Mouse (Mus musculus) C2C12 (cell line): ENCODE measurements around the gene Rims4. TPM values are rescaled to one million over a fixed set of nuclear protein-coding genes. Genes with fewer than 3 reads are reported as not detected.

Experiments
- H3K27me3 ChIP-seq: one replicate; pipeline ENCODE4 v1.6.1; 2011; ENCODE audit not compliant: control insufficient read depth, insufficient read depth, insufficient read length
- H3K36me3 ChIP-seq: one replicate; pipeline ENCODE4 v1.6.1; 2011; ENCODE audit not compliant: control insufficient read depth, insufficient read depth
- H3K4me3 ChIP-seq: one replicate; pipeline ENCODE4 v1.5.1; 2011; ENCODE audit warnings: mild to moderate bottlenecking, control low read depth; ENCODE audit not compliant: poor library complexity, insufficient read depth, severe bottlenecking
- H3K79me2 ChIP-seq: one replicate; pipeline ENCODE4 v1.6.1; 2011; ENCODE audit not compliant: control insufficient read depth, insufficient read depth
- H3K79me3 ChIP-seq: one replicate; pipeline ENCODE4 v1.6.1; 2011; ENCODE audit warnings: low read depth, control low read depth
- H3ac ChIP-seq: one replicate; pipeline ENCODE3; 2011; ENCODE audit warnings: low read depth; ENCODE audit not compliant: control insufficient read depth, insufficient read length
- CEBPB ChIP-seq: IDR thresholded peaks from one replicate; pipeline ENCODE4 v1.6.1; 2011; ENCODE audit warnings: low read depth, mild to moderate bottlenecking, control low read depth, moderate library complexity
- CTCF ChIP-seq: IDR thresholded peaks from one replicate; pipeline ENCODE4 v1.5.1; 2011; ENCODE audit not compliant: control insufficient read depth, insufficient read depth, insufficient read length
- FOSL1 ChIP-seq: IDR thresholded peaks from one replicate; pipeline ENCODE4 v1.8.0; 2011; ENCODE audit warnings: mild to moderate bottlenecking, low read length; ENCODE audit not compliant: poor library complexity, insufficient read depth, severe bottlenecking
- MAX ChIP-seq: IDR thresholded peaks from one replicate; pipeline ENCODE4 v1.6.1; 2011; ENCODE audit warnings: mild to moderate bottlenecking, control low read depth
- MYOD1 ChIP-seq: IDR thresholded peaks from one replicate; pipeline ENCODE4 v1.6.1; 2011; ENCODE audit warnings: low read depth; ENCODE audit not compliant: control insufficient read depth, insufficient read length
- MYOG ChIP-seq: IDR thresholded peaks from one replicate; pipeline ENCODE4 v1.6.1; 2011; ENCODE audit not compliant: control insufficient read depth, insufficient read length; ENCODE audit errors: extremely low read depth
- USF1 ChIP-seq: IDR thresholded peaks from one replicate; pipeline ENCODE4 v1.6.1; 2011; ENCODE audit warnings: low read depth, mild to moderate bottlenecking, control low read depth, moderate library complexity
- polyA plus RNA-seq: library from polyadenylated mRNA; unstranded; fragments of >200 nt; fragmentation: generic; extraction: Trizol; gene quantifications from one replicate; pipeline ENCODE4 v1.2.1, GENCODE M21; 2012; ENCODE audit warnings: missing spikeins

Rims4 gene
- polyA plus RNA-seq, 1 experiment: not detected

DNA sequence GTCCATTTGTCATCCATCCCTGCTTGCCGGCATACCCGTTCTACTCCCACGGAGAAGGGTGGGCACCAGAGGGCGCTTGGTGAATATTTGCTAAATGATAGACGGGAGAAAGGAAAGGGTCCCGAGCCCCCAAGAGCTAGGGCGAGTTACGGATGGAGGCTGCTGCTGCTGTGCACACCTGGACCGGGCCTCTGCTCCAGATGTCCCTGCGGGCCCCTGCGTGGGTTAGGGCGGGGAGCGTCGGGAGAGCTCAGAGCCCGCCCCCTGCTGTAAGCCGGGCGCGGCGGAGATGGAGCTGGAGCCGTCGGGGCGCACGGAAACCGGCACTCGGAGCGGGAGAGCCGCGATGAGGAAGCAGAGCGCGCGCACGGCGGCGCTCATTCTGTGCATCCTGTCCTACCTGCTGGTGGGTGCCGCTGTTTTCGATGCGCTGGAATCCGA is 65.0 kb downstream of the Rims4 start, which contains the start of gene Kcnk15:
Kcnk15 (plus strand) TSS at position 191 of the 441 bp plus-strand sequence.
- Histone ChIP-seq H3K27me3 (peaks cover 72% of the 10 kb centered on the region), H3K4me3 (no peak within 1 kb of the TSS), H3K36me3 (no peaks in the 10 kb centered on the region), H3ac (no peak within 1 kb of the TSS), H3K79me3 (no peaks in the 10 kb centered on the region), H3K79me2 (no peaks in the 10 kb centered on the region)
- TF ChIP-seq CEBPB (no peak), MAX (no peak), MYOG (no peak), MYOD1 (no peak), USF1 (no peak), FOSL1 (no peak), CTCF (no peak)

DNA sequence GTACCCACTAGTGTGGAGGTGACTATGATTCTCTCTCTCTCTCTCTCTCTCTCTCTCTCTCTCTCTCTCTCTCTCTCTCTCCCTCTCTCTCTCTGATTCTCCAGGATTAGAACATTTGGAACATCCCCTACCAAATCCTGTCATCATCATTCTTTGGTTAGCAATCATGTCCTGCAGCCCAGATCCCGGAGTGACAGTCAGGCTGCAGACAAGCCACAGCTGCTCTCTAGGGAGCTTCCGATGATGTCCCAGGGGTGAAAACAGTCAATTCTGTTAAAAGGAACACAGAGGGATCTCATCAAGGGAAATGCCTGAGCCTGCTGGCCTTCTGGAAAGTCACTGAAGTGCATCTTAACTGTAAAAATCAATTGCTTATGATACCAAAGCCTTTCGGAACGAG is 76.4 kb downstream of the Rims4 start:
- Histone ChIP-seq H3K27me3 (peaks cover 23% of the 10 kb centered on the region), H3K79me3 (no peaks in the 10 kb centered on the region), H3K79me2 (no peaks in the 10 kb centered on the region), H3K36me3 (no peaks in the 10 kb centered on the region), H3ac (no peak overlapping the region), H3K4me3 (no peak overlapping the region)
- TF ChIP-seq CEBPB: no peak
- TF ChIP-seq MAX: no peak
- no peak for TF ChIP-seq FOSL1
- no peak for TF ChIP-seq CTCF
- TF ChIP-seq USF1: no peak
- no peak for TF ChIP-seq MYOG
- no peak for TF ChIP-seq MYOD1

GRCm38 (mm10) chr2:163839519-163839918 is 79.0 kb downstream of the Rims4 start:
- TF ChIP-seq MYOG: no peak
- no peak for TF ChIP-seq FOSL1
- no peak for TF ChIP-seq CEBPB
- TF ChIP-seq CTCF: no peak
- TF ChIP-seq MAX: no peak
- TF ChIP-seq MYOD1: no peak
- no peak for TF ChIP-seq USF1
- Histone ChIP-seq H3K4me3 (no peak overlapping the region), H3K79me2 (no peaks in the 10 kb centered on the region)

GRCm38 (mm10) chr2:163838043-163838442 is 80.4 kb downstream of the Rims4 start:
- H3K79me2 ChIP-seq: no peaks in the 10 kb centered on the region
- H3K27me3 ChIP-seq: peaks cover 23% of the 10 kb centered on the region
- H3K36me3 ChIP-seq: no peaks in the 10 kb centered on the region
- no peak for TF ChIP-seq CEBPB
- TF ChIP-seq MYOD1: no peak
- peak; percentile 95 for TF ChIP-seq CTCF
- no peak for TF ChIP-seq USF1
- no peak overlapping the region for H3ac ChIP-seq
- H3K4me3 ChIP-seq: no peak overlapping the region
- H3K79me3 ChIP-seq: no peaks in the 10 kb centered on the region

More at GRCm38 (mm10) chr2:163839519-163839918, 79.0 kb downstream of the Rims4 start:
- H3K79me3 ChIP-seq: no peaks in the 10 kb centered on the region
- no peak overlapping the region for H3ac ChIP-seq
- no peaks in the 10 kb centered on the region for H3K36me3 ChIP-seq
- peaks cover 23% of the 10 kb centered on the region for H3K27me3 ChIP-seq

- Histone ChIP-seq H3K27me3 (no peaks in the 10 kb centered on the region), H3K4me3 (no peak overlapping the region), H3ac (no peak overlapping the region), H3K79me2 (no peaks in the 10 kb centered on the region), H3K36me3 (no peaks in the 10 kb centered on the region), H3K79me3 (no peaks in the 10 kb centered on the region)
- TF ChIP-seq USF1: no peak
- TF ChIP-seq MYOG: no peak
- peak; percentile 56 for TF ChIP-seq MYOD1
Observed at GRCm38 (mm10) chr2:163831163-163831562, 87.3 kb downstream of the Rims4 start.

- Histone ChIP-seq H3K4me3 (no peak overlapping the region), H3K79me2 (no peaks in the 10 kb centered on the region), H3K36me3 (no peaks in the 10 kb centered on the region), H3ac (no peak overlapping the region), H3K79me3 (no peaks in the 10 kb centered on the region), H3K27me3 (no peaks in the 10 kb centered on the region)
- TF ChIP-seq FOSL1: no peak
- no peak for TF ChIP-seq MAX
- TF ChIP-seq CEBPB: no peak
- no peak for TF ChIP-seq MYOG
- no peak for TF ChIP-seq CTCF
- peak; percentile 86 for TF ChIP-seq USF1
- TF ChIP-seq MYOD1: no peak
Observed at GRCm38 (mm10) chr2:163826494-163826893, 92.0 kb downstream of the Rims4 start.
